Mouse (Mus musculus) lung, embryonic 15.5 days (tissue): ENCODE results near the gene Shisal2b. TPM values are rescaled to one million over a fixed set of nuclear protein-coding genes. Genes with fewer than 3 reads are reported as not detected.
A peak's percentile ranks its signal among the peaks of the same experiment; 100 is the strongest.
"Not testable (repeated sequence)": the region's sequence is repeated elsewhere in the genome, so short reads cannot be mapped to it uniquely, and the experiment has no call there.

Experiments used
- ATAC-seq: fragments of 200-750 bp; cut with Nextera tagmentation; 2 replicates; pipeline ENCODE4 v1.8.0; 2017; ENCODE audit warnings: moderate number of reproducible peaks, borderline replicate concordance; ENCODE audit not compliant: low FRiP score, low TSS enrichment; ENCODE audit errors: extremely low read depth
- H3K27ac ChIP-seq: fragments of 300-500 bp; sonication (generic); 2 replicates; pipeline ENCODE4 v1.5.1; 2015; ENCODE audit warnings: moderate library complexity, mild to moderate bottlenecking, inconsistent platforms
- H3K27me3 ChIP-seq: fragments of 300-500 bp; sonication (generic); 2 replicates; pipeline ENCODE4 v1.6.1; 2015; ENCODE audit warnings: inconsistent platforms
- H3K36me3 ChIP-seq: fragments of 300-500 bp; sonication (generic); 2 replicates; pipeline ENCODE4 v1.6.1; 2015; ENCODE audit warnings: inconsistent platforms
- H3K4me1 ChIP-seq: fragments of 300-500 bp; sonication (generic); 2 replicates; pipeline ENCODE4 v1.6.1; 2015; ENCODE audit warnings: inconsistent platforms
- H3K4me2 ChIP-seq: fragments of 300-500 bp; sonication (generic); 2 replicates; pipeline ENCODE4 v1.6.1; 2015; ENCODE audit warnings: inconsistent platforms, mild to moderate bottlenecking, moderate library complexity
- H3K4me3 ChIP-seq: fragments of 300-500 bp; sonication (generic); 2 replicates; pipeline ENCODE4 v1.5.1; 2015; ENCODE audit warnings: mild to moderate bottlenecking, inconsistent platforms
- H3K9ac ChIP-seq: fragments of 300-500 bp; sonication (generic); 2 replicates; pipeline ENCODE4 v1.6.1; 2015; ENCODE audit warnings: inconsistent platforms
- H3K9me3 ChIP-seq: fragments of 300-500 bp; sonication (generic); 2 replicates; pipeline ENCODE4 v1.6.1; 2016; ENCODE audit warnings: inconsistent platforms
- WGBS: fragments of 180-500 bp; shearing (Covaris S2); methylation state at CpG from one replicate; pipeline ENCODE4 v1.1.7; 2015; 5-methylcytosine and 5-hydroxymethylcytosine counted together
- polyA plus RNA-seq: library from polyadenylated mRNA; unstranded; fragments of >200 nt; fragmentation: Nextera tagmentation; extraction: Ambion mirVana; gene quantifications from 2 replicates; pipeline ENCODE4 v1.2.1, GENCODE M21; 2015

Gene Shisal2b
- 0.16 and 0.32 TPM in 2 replicates for polyA plus RNA-seq

- no peaks in the 10 kb centered on the region for H3K36me3 ChIP-seq
- peak; percentile 75 for ATAC-seq
- WGBS = 4% methylated on average over 38 of the region's 38 CpGs
- H3K4me2 ChIP-seq = peak within 1 kb of the TSS; percentile 88
- peak within 1 kb of the TSS; percentile 36 for H3K9ac ChIP-seq
- peaks cover 18% of the 10 kb centered on the region for H3K27me3 ChIP-seq
- no peaks in the 10 kb centered on the region for H3K9me3 ChIP-seq
- H3K4me1 ChIP-seq = no peaks in the 10 kb centered on the region
- no peak within 1 kb of the TSS for H3K27ac ChIP-seq
- peak within 1 kb of the TSS; percentile 42 for H3K4me3 ChIP-seq
These were observed at the start of gene Shisal2b for GRCm38 (mm10) chr13:104863127-104863979. Shisal2b (minus strand) TSS chr13:104863893.

DNA sequence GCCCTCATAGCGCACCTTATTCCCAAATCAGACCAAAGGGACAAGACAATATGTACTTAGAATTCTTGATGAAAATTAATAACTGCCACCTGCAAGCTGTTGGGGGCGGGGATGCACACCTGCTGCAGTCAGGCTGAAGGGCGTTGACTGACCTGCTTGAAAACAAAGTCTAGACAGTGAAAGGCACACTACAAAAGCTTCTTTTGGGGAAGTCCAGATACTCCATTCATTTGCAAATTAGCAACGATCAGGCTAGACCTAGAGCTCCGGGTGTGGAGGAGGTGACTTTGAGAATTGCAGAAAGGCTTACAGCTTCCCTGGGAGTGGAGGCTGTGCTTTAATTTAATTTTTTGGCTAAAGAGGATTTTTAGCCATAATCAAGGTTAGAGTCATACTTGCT, 47.9 kb upstream of the Shisal2b start:
- H3K4me2 ChIP-seq, ATAC-seq, H3K27ac ChIP-seq, H3K36me3 ChIP-seq, H3K9me3 ChIP-seq, H3K4me1 ChIP-seq, H3K4me3 ChIP-seq, H3K9ac ChIP-seq, H3K27me3 ChIP-seq: not testable (repeated sequence)
- WGBS = 81% methylated on average over 5 of the region's 5 CpGs

DNA sequence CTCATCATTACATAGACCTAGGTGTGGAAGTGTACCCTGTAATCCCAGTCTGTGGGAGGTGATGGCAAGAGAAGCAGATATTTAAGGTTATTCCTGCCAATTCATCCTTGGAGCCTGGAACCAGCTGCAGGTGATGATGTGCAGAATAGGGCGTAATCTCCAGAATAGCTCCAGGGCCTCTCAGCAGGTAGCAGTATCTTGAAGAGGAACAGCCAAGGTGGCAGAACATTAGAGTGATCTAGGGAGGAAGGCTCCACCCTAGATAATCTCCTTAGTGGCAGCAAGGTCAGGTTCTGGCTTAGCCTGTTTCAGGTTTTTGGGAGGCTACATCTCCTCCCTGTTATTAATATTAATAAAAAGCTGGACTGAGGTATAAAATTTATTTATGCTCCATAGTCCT, 47.3 kb upstream of the Shisal2b start:
- not testable (repeated sequence) for H3K27ac ChIP-seq, ATAC-seq, H3K27me3 ChIP-seq, H3K4me1 ChIP-seq, H3K9ac ChIP-seq, H3K9me3 ChIP-seq, H3K4me2 ChIP-seq, H3K36me3 ChIP-seq, H3K4me3 ChIP-seq
- WGBS = 93% methylated on average over 1 of the region's 1 CpGs

- no peaks in the 10 kb centered on the region for H3K4me1 ChIP-seq
- WGBS = 43% methylated on average over 7 of the region's 7 CpGs
- H3K27ac ChIP-seq = no peak overlapping the region
- H3K27me3 ChIP-seq = no peaks in the 10 kb centered on the region
- H3K4me2 ChIP-seq = no peak overlapping the region
- no peaks in the 10 kb centered on the region for H3K36me3 ChIP-seq
- no peak for ATAC-seq
- H3K9ac ChIP-seq = no peak overlapping the region
- no peak overlapping the region for H3K4me3 ChIP-seq
- H3K9me3 ChIP-seq = no peaks in the 10 kb centered on the region
These were observed 45.0 kb upstream of the Shisal2b start for GRCm38 (mm10) chr13:104908691-104909090.

GRCm38 (mm10) chr13:104894771-104895170, 31.1 kb upstream of the Shisal2b start:
- Histone ChIP-seq H3K9me3 (no peaks in the 10 kb centered on the region), H3K36me3 (no peaks in the 10 kb centered on the region), H3K27me3 (no peaks in the 10 kb centered on the region), H3K9ac (no peak overlapping the region), H3K4me3 (no peak overlapping the region), H3K27ac (no peak overlapping the region), H3K4me1 (no peaks in the 10 kb centered on the region), H3K4me2 (no peak overlapping the region)
- ATAC-seq = no peak
- WGBS = 37% methylated on average over 1 of the region's 1 CpGs

- Histone ChIP-seq H3K4me3 (no peak overlapping the region), H3K9ac (no peak overlapping the region), H3K4me2 (no peak overlapping the region), H3K27me3 (no peaks in the 10 kb centered on the region), H3K36me3 (no peaks in the 10 kb centered on the region), H3K4me1 (no peaks in the 10 kb centered on the region), H3K27ac (no peak overlapping the region), H3K9me3 (no peaks in the 10 kb centered on the region)
- 72% methylated on average over 4 of the region's 4 CpGs for WGBS
- no peak for ATAC-seq
These were observed 28.6 kb upstream of the Shisal2b start for GRCm38 (mm10) chr13:104892337-104892736.

- ATAC-seq = no peak
- Histone ChIP-seq H3K36me3 (no peaks in the 10 kb centered on the region), H3K27me3 (no peaks in the 10 kb centered on the region), H3K9me3 (no peaks in the 10 kb centered on the region), H3K9ac (no peak overlapping the region), H3K4me2 (no peak overlapping the region), H3K27ac (no peak overlapping the region), H3K4me1 (no peaks in the 10 kb centered on the region), H3K4me3 (no peak overlapping the region)
- WGBS = 41% methylated on average over 8 of the region's 8 CpGs
These were observed 22.8 kb upstream of the Shisal2b start for GRCm38 (mm10) chr13:104886308-104887032.

DNA sequence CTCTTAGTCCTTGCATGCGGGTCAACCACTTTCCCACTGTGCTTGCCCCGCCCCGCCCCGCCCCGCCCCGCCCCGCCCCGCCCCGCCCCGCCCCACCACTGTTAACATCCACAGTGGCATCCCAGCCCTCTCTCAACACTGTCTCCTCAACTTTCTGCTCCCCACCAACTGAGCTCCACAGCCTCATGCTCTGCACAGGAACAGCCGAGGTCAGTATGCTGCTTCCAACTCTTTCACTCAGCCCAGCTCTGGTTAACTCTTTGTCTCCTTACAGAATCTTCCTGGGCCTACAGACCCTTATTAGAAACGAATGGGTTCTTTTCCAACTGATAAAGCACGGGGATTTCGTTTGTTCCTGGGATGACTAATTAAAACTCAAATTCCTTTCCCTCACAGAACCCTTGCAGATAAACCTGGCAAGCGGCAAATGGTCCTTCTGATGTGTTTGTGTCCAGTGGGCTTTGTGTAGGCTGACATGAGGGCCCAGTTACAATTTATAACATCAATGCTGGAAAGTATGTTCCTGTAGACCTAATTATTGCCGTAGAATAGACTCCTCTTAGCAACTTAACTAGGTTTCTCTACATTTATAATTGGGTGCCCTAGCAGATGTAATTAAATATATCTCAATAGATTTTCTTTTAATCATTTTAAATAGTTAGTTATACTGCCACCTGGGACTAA, 20.0 kb upstream of the Shisal2b start:
- H3K27me3 ChIP-seq = no peaks in the 10 kb centered on the region
- no peak overlapping the region for H3K9ac ChIP-seq
- no peak overlapping the region for H3K27ac ChIP-seq
- no peaks in the 10 kb centered on the region for H3K4me1 ChIP-seq
- 32% methylated on average over 16 of the region's 16 CpGs for WGBS
- H3K4me2 ChIP-seq = no peak overlapping the region
- ATAC-seq = no peak
- H3K9me3 ChIP-seq = no peaks in the 10 kb centered on the region
- H3K4me3 ChIP-seq = no peak overlapping the region
- no peaks in the 10 kb centered on the region for H3K36me3 ChIP-seq

- ATAC-seq = no peak
- Histone ChIP-seq H3K36me3 (no peaks in the 10 kb centered on the region), H3K4me2 (no peak overlapping the region), H3K4me1 (no peaks in the 10 kb centered on the region), H3K4me3 (no peak overlapping the region), H3K9me3 (no peaks in the 10 kb centered on the region), H3K27me3 (no peaks in the 10 kb centered on the region), H3K27ac (no peak overlapping the region), H3K9ac (no peak overlapping the region)
- WGBS = 46% methylated on average over 4 of the region's 4 CpGs
These were observed 14.8 kb upstream of the Shisal2b start for GRCm38 (mm10) chr13:104878508-104878907.

DNA sequence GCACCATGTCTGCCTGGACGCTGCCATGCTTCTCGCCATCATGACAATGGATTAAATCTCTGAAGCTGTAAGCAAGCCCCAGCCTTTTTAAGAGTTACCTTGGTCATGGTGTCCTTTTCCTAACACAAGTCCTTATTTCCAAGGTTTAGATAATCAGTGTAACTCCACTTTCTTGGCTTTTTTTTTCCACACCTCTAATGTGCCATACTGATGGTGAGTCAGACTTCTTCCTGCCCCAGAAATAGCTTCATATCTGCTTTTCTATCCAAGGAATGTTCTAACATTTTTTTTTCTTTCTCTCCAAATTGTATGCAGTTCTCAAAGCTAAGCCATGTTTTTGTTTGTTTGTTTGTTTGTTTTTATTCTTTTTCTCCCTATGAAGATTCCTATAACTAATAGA, 6.2 kb upstream of the Shisal2b start:
- WGBS = 95% methylated on average over 2 of the region's 2 CpGs
- Histone ChIP-seq H3K4me1 (no peaks in the 10 kb centered on the region), H3K9me3 (no peaks in the 10 kb centered on the region), H3K27ac (no peak overlapping the region), H3K9ac (no peak overlapping the region), H3K27me3 (peaks cover 3% of the 10 kb centered on the region), H3K36me3 (no peaks in the 10 kb centered on the region), H3K4me3 (no peak overlapping the region), H3K4me2 (no peak overlapping the region)
- ATAC-seq = no peak

GRCm38 (mm10) chr13:104866726-104867125, 3.0 kb upstream of the Shisal2b start:
- H3K27me3 ChIP-seq = peaks cover 18% of the 10 kb centered on the region
- H3K9ac ChIP-seq = no peak overlapping the region
- no peaks in the 10 kb centered on the region for H3K36me3 ChIP-seq
- no peak overlapping the region for H3K4me3 ChIP-seq
- H3K9me3 ChIP-seq = no peaks in the 10 kb centered on the region
- H3K27ac ChIP-seq = no peak overlapping the region
- no peak overlapping the region for H3K4me2 ChIP-seq
- ATAC-seq = no peak
- 84% methylated on average over 5 of the region's 5 CpGs for WGBS
- H3K4me1 ChIP-seq = no peaks in the 10 kb centered on the region

DNA sequence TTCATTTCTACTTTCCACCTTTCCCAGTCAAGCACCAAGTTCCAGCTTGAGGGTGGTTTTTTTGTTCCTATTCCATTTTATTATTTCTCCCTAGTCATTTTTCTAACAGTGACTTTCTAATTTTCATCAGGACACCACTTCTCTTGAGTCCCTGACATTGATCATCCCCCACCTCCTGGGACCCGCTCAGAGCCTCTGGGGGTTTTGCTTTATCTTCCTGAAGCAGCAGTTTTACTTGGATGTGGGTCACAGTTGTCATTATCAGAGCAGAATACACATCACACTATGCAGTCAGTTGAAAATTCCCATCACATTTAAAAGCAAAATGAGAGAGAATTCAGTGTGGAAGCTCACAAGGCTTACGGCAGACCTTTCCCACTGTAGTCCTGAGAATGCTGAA, 10.0 kb downstream of the Shisal2b start:
- 71% methylated on average over 2 of the region's 2 CpGs for WGBS
- Histone ChIP-seq H3K4me2 (no peak overlapping the region), H3K36me3 (no peaks in the 10 kb centered on the region), H3K27ac (no peak overlapping the region), H3K4me3 (no peak overlapping the region), H3K27me3 (no peaks in the 10 kb centered on the region), H3K9me3 (no peaks in the 10 kb centered on the region), H3K9ac (no peak overlapping the region), H3K4me1 (no peaks in the 10 kb centered on the region)
- no peak for ATAC-seq
